Mouse (Mus musculus): Measurements from ENCODE around the gene Arrdc3.

DNA sequence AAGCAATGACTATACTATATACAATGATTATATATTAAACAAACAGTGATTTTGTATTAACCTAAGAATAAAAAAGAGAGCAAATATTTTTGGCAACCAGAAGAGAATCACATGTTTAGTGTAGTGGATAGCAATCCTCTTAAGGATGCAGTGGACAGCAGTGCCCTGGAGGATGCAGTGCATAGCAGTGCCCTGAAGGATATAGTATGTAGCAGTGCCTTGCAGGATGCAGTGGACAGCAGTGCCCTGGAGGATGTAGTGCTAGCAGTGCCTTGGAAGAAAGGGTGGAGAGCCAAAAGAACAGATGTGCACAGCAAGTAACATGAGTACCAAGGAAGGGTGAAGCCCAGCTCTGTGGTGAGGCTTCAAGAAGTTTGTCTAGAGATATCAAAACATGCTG, 61.3 kb downstream of the Arrdc3 start:
- TF ChIP-seq CTCF (IDR thresholded peaks at IDR 0.05; ENCODE audit: control insufficient read depth, insufficient read depth, insufficient replicate concordance, low read depth, low read length) (no peak), POLR2A (IDR thresholded peaks at IDR 0.05; ENCODE audit: control insufficient read depth, low read depth, low read length) (no peak)

Data from testis, adult 2 months (tissue).